Mouse (Mus musculus): Measurements from ENCODE around the gene Macc1. TPM values are rescaled to one million over a fixed set of nuclear protein-coding genes. Genes with fewer than 3 reads are reported as not detected.

Gene Macc1
- polyA plus RNA-seq, 1 experiment from 2014 or later = not detected

- Histone ChIP-seq H3K4me1 (ENCODE audit: control insufficient read depth, insufficient read depth, low read length) (no peaks in the 10 kb centered on the region), H3K36me3 (ENCODE audit: control insufficient read depth, insufficient read depth, low read length) (no peaks in the 10 kb centered on the region), H3K9ac (replicated peaks; ENCODE audit: low read depth, low read length) (no peak overlapping the region), H3K4me2 (ENCODE audit: low read depth, low read length) (no peak overlapping the region), H3K27me3 (ENCODE audit: control insufficient read depth, insufficient read depth, low read length) (no peaks in the 10 kb centered on the region), H3K4me3 (ENCODE audit: low read depth, low read length) (no peak overlapping the region), H3K27ac (ENCODE audit: low read depth, low read length) (no peak overlapping the region), H3K9me3 (ENCODE audit: control insufficient read depth, low read length) (no peaks in the 10 kb centered on the region)
- ATAC-seq (ENCODE audit: low read depth) = no peak
- WGBS = 80% methylated on average over 2 of the region's 2 CpGs
These were observed 169.2 kb downstream of the Macc1 start for GRCm38 (mm10) chr12:119483296-119483695.

- Histone ChIP-seq H3K9ac (replicated peaks; ENCODE audit: low read depth, low read length) (no peak overlapping the region), H3K9me3 (ENCODE audit: control insufficient read depth, low read length) (no peaks in the 10 kb centered on the region)
- WGBS = 93% methylated on average over 5 of the region's 5 CpGs
These were observed 170.0 kb downstream of the Macc1 start for GRCm38 (mm10) chr12:119483922-119484631.

GRCm38 (mm10) chr12:119511145-119511544 lies 197.1 kb downstream of the Macc1 start:
- Histone ChIP-seq H3K9ac (replicated peaks; ENCODE audit: low read depth, low read length) (no peak overlapping the region), H3K9me3 (ENCODE audit: control insufficient read depth, low read length) (no peaks in the 10 kb centered on the region), H3K36me3 (ENCODE audit: control insufficient read depth, insufficient read depth, low read length) (no peaks in the 10 kb centered on the region), H3K27ac (ENCODE audit: low read depth, low read length) (no peak overlapping the region), H3K4me3 (ENCODE audit: low read depth, low read length) (no peak overlapping the region), H3K27me3 (ENCODE audit: control insufficient read depth, insufficient read depth, low read length) (no peaks in the 10 kb centered on the region), H3K4me2 (ENCODE audit: low read depth, low read length) (no peak overlapping the region), H3K4me1 (ENCODE audit: control insufficient read depth, insufficient read depth, low read length) (no peaks in the 10 kb centered on the region)
- no peak for ATAC-seq (ENCODE audit: low read depth)

More at GRCm38 (mm10) chr12:119483922-119484631, 170.0 kb downstream of the Macc1 start:
- no peaks in the 10 kb centered on the region for H3K4me1 ChIP-seq (ENCODE audit: control insufficient read depth, insufficient read depth, low read length)
- H3K4me3 ChIP-seq (ENCODE audit: low read depth, low read length) = no peak overlapping the region
- H3K4me2 ChIP-seq (ENCODE audit: low read depth, low read length) = no peak overlapping the region
- no peak overlapping the region for H3K27ac ChIP-seq (ENCODE audit: low read depth, low read length)
- H3K36me3 ChIP-seq (ENCODE audit: control insufficient read depth, insufficient read depth, low read length) = no peaks in the 10 kb centered on the region
- H3K27me3 ChIP-seq (ENCODE audit: control insufficient read depth, insufficient read depth, low read length) = no peaks in the 10 kb centered on the region
- no peak for ATAC-seq (ENCODE audit: low read depth)

Other genes with a start within 250 kb of the Macc1 start
- gene Itgb8, start 75.5 kb upstream of the Macc1 start, polyA plus RNA-seq (2014; fragmentation: Nextera tagmentation; extraction: Ambion mirVana) = 11.8 and 13.6 TPM in 2 replicates